20 mouse cellular contexts compared by ENCODE assay signal in genomic region chr4:55088153-55088552, GRCm38 (mm10).
DNase-seq lines count a peak whose midpoint lies in the region; ATAC-seq and TF ChIP-seq lines count a peak whose summit lies in the region.
"Had no signal": no experiment of that assay in that cellular context is flagged by ENCODE, and none has a peak within 500 bp of the region (broad histone marks: within the 10 kb centered on the region; RNA-seq: fewer than 3 reads in every experiment).

No protein-coding gene starts in this region.

- no peak overlapping the region for H3K9ac ChIP-seq in hindbrain, embryonic 15.5 days
- H3K9ac ChIP-seq in hindbrain, postnatal 0 days (replicated peaks; ENCODE audit: low read length) = no peak overlapping the region
- no peak overlapping the region for H3K9ac ChIP-seq in midbrain, embryonic 12.5 days (replicated peaks)
- H3K9ac ChIP-seq in midbrain, postnatal 0 days (replicated peaks; ENCODE audit: low read length, poor library complexity, severe bottlenecking) = no peak overlapping the region
- no peak overlapping the region for H3K9ac ChIP-seq in forebrain, embryonic 15.5 days (replicated peaks)
- H3K9ac ChIP-seq in midbrain, embryonic 15.5 days = no peak overlapping the region
- H3K9ac ChIP-seq: embryonic facial prominence, embryonic 12.5 days; heart, embryonic 15.5 days had no signal

- H3K27ac ChIP-seq in hindbrain, embryonic 15.5 days (replicated peaks) = no peak overlapping the region
- H3K27ac ChIP-seq in hindbrain, postnatal 0 days = no peak overlapping the region
- H3K27ac ChIP-seq in midbrain, embryonic 12.5 days (replicated peaks) = peak overlapping the region; percentile 39; the same call in 1 of the 2 replicates
- H3K27ac ChIP-seq in midbrain, postnatal 0 days (ENCODE audit: low read depth, low read length) = no peak overlapping the region
- H3K27ac ChIP-seq in forebrain, embryonic 15.5 days (replicated peaks) = peak overlapping the region; percentile 84
- H3K27ac ChIP-seq in midbrain, embryonic 15.5 days = peak overlapping the region; percentile 4; the same call in 1 of the 2 replicates
- H3K27ac ChIP-seq: heart, embryonic 15.5 days had no signal

- DNase-seq in hindbrain, postnatal 0 days (ENCODE audit: low spot score) = no peak
- DNase-seq in midbrain, postnatal 0 days (ENCODE audit: low spot score) = no peak
- no peak for DNase-seq in adrenal gland, adult 18-20 months (ENCODE audit: low spot score in 2 of 2)
- DNase-seq in thymus, postnatal 10 days (ENCODE audit: low spot score in 2 of 2) = no peak
- DNase-seq: adrenal gland, adult 8-10 months; adrenal gland, postnatal 36 days; cerebellum, adult 11 months; cerebellum, adult 8-10 months; cerebellum, postnatal 14 days; gastrocnemius, postnatal 10 days; heart, adult 18-20 months; heart, postnatal 14 days had no signal

- 94% methylated on average over 3 of the region's 3 CpGs for WGBS in hindbrain, embryonic 15.5 days
- WGBS in hindbrain, postnatal 0 days = 91% methylated on average over 3 of the region's 3 CpGs
- 93% methylated on average over 3 of the region's 3 CpGs for WGBS in midbrain, embryonic 12.5 days
- WGBS in midbrain, postnatal 0 days = 88% methylated on average over 3 of the region's 3 CpGs
- 87% methylated on average over 3 of the region's 3 CpGs for WGBS in forebrain, embryonic 15.5 days
- 95% methylated on average over 3 of the region's 3 CpGs for WGBS in midbrain, embryonic 15.5 days

- no peak overlapping the region for H3K4me3 ChIP-seq in hindbrain, embryonic 15.5 days
- H3K4me3 ChIP-seq in hindbrain, postnatal 0 days (ENCODE audit: low read length) = no peak overlapping the region
- no peak overlapping the region for H3K4me3 ChIP-seq in midbrain, embryonic 12.5 days
- no peak overlapping the region for H3K4me3 ChIP-seq in midbrain, postnatal 0 days (ENCODE audit: low read depth, low read length)
- H3K4me3 ChIP-seq in forebrain, embryonic 15.5 days = no peak overlapping the region
- H3K4me3 ChIP-seq in midbrain, embryonic 15.5 days = no peak overlapping the region
- H3K4me3 ChIP-seq: embryonic facial prominence, embryonic 12.5 days; heart, embryonic 15.5 days had no signal

- H3K4me1 ChIP-seq in hindbrain, embryonic 15.5 days (replicated peaks) = 0 out of 2 replicates have a peak, but pooled peaks cover 5% of the 10 kb centered on the region
- H3K4me1 ChIP-seq in hindbrain, postnatal 0 days (ENCODE audit: insufficient read depth, low read length) = no peaks in the 10 kb centered on the region
- H3K4me1 ChIP-seq in midbrain, embryonic 12.5 days = peaks cover 11% of the 10 kb centered on the region
- H3K4me1 ChIP-seq in midbrain, postnatal 0 days (ENCODE audit: insufficient read depth, low read length) = 0 out of 2 replicates have a peak, but pooled peaks cover 3% of the 10 kb centered on the region
- peaks cover 10% of the 10 kb centered on the region for H3K4me1 ChIP-seq in forebrain, embryonic 15.5 days
- H3K4me1 ChIP-seq in midbrain, embryonic 15.5 days = peaks cover 4% of the 10 kb centered on the region; the same call in 1 of the 2 replicates
- H3K4me1 ChIP-seq: embryonic facial prominence, embryonic 12.5 days; heart, embryonic 15.5 days had no signal

- H3K9me3 ChIP-seq in hindbrain, embryonic 15.5 days = no peaks in the 10 kb centered on the region
- no peaks in the 10 kb centered on the region for H3K9me3 ChIP-seq in hindbrain, postnatal 0 days (ENCODE audit: low read length)
- H3K9me3 ChIP-seq in midbrain, embryonic 12.5 days = no peaks in the 10 kb centered on the region
- H3K9me3 ChIP-seq in midbrain, postnatal 0 days (ENCODE audit: low read length) = no peaks in the 10 kb centered on the region
- H3K9me3 ChIP-seq in forebrain, embryonic 15.5 days = no peaks in the 10 kb centered on the region
- H3K9me3 ChIP-seq in midbrain, embryonic 15.5 days = no peaks in the 10 kb centered on the region
- H3K9me3 ChIP-seq: embryonic facial prominence, embryonic 12.5 days; heart, embryonic 15.5 days had no signal

- H3K27me3 ChIP-seq in hindbrain, embryonic 15.5 days = no peaks in the 10 kb centered on the region
- no peaks in the 10 kb centered on the region for H3K27me3 ChIP-seq in hindbrain, postnatal 0 days (ENCODE audit: insufficient read depth, low read length)
- H3K27me3 ChIP-seq in midbrain, embryonic 12.5 days = no peaks in the 10 kb centered on the region
- H3K27me3 ChIP-seq in midbrain, postnatal 0 days (ENCODE audit: insufficient read depth, low read length) = no peaks in the 10 kb centered on the region
- no peaks in the 10 kb centered on the region for H3K27me3 ChIP-seq in forebrain, embryonic 15.5 days
- H3K27me3 ChIP-seq in midbrain, embryonic 15.5 days (replicated peaks) = no peaks in the 10 kb centered on the region
- H3K27me3 ChIP-seq: embryonic facial prominence, embryonic 12.5 days; heart, embryonic 15.5 days had no signal

- no peak for TF ChIP-seq CTCF in hindbrain, postnatal 0 days (IDR thresholded peaks at IDR 0.05; ENCODE audit: low read depth)
- TF ChIP-seq CTCF in midbrain, postnatal 0 days (IDR thresholded peaks at IDR 0.05) = no peak

- peak; percentile 19; the same call in 1 of the 2 replicates for ATAC-seq in hindbrain, embryonic 15.5 days (ENCODE audit: low FRiP score, low read depth)
- ATAC-seq in hindbrain, postnatal 0 days = no peak
- no peak for ATAC-seq in midbrain, embryonic 12.5 days (ENCODE audit: low FRiP score, low read depth)
- no peak for ATAC-seq in midbrain, postnatal 0 days (ENCODE audit: low FRiP score)
- peak; percentile 66 for ATAC-seq in forebrain, embryonic 15.5 days (replicated peaks)
- ATAC-seq in midbrain, embryonic 15.5 days (replicated peaks) = no peak
- ATAC-seq: hindbrain, embryonic 16.5 days had no signal

- H3K4me2 ChIP-seq in hindbrain, embryonic 15.5 days = no peak overlapping the region
- H3K4me2 ChIP-seq in hindbrain, postnatal 0 days (ENCODE audit: low read depth, low read length) = no peak overlapping the region
- no peak overlapping the region for H3K4me2 ChIP-seq in midbrain, embryonic 12.5 days (replicated peaks)
- H3K4me2 ChIP-seq in midbrain, postnatal 0 days (ENCODE audit: low read depth, low read length, poor library complexity, severe bottlenecking) = no peak overlapping the region
- no peak overlapping the region for H3K4me2 ChIP-seq in forebrain, embryonic 15.5 days (replicated peaks)
- no peak overlapping the region for H3K4me2 ChIP-seq in midbrain, embryonic 15.5 days
- H3K4me2 ChIP-seq: embryonic facial prominence, embryonic 12.5 days; heart, embryonic 11.5 days; heart, embryonic 15.5 days had no signal

- H3K36me3 ChIP-seq in hindbrain, embryonic 15.5 days = peaks cover 4% of the 10 kb centered on the region; the same call in 1 of the 2 replicates
- H3K36me3 ChIP-seq in hindbrain, postnatal 0 days (ENCODE audit: insufficient read depth, low read length) = peaks cover 5% of the 10 kb centered on the region; the same call in 1 of the 2 replicates
- peaks cover 13% of the 10 kb centered on the region for H3K36me3 ChIP-seq in midbrain, embryonic 12.5 days
- H3K36me3 ChIP-seq in midbrain, postnatal 0 days (ENCODE audit: insufficient read depth, low read length) = peaks cover 6% of the 10 kb centered on the region; the same call in 1 of the 2 replicates
- H3K36me3 ChIP-seq in forebrain, embryonic 15.5 days = peaks cover 9% of the 10 kb centered on the region; the same call in 1 of the 2 replicates
- peaks cover 7% of the 10 kb centered on the region; the same call in 1 of the 2 replicates for H3K36me3 ChIP-seq in midbrain, embryonic 15.5 days (replicated peaks)
- H3K36me3 ChIP-seq: heart, embryonic 15.5 days had no signal

Comparison
In these comparisons a context has a peak if more than half of its experiments do, and no peak if none do; other contexts are left out.
1. ATAC-seq: peak in hindbrain, embryonic 15.5 days (single experiment) and forebrain, embryonic 15.5 days (single experiment); none in hindbrain, postnatal 0 days (single experiment), midbrain, embryonic 12.5 days (single experiment), midbrain, postnatal 0 days (single experiment) and midbrain, embryonic 15.5 days (single experiment).
2. H3K27ac ChIP-seq: peak in midbrain, embryonic 12.5 days (single experiment), forebrain, embryonic 15.5 days (single experiment) and midbrain, embryonic 15.5 days (single experiment); none in hindbrain, embryonic 15.5 days (single experiment), hindbrain, postnatal 0 days (single experiment) and midbrain, postnatal 0 days (single experiment).